Mouse (Mus musculus) lung, embryonic 14.5 days (tissue): ENCODE results near the gene Serpini2. TPM values are rescaled to one million over a fixed set of nuclear protein-coding genes. Genes with fewer than 3 reads are reported as not detected.

ENCODE experiments used
- ATAC-seq: fragments of 200-750 bp; cut with Nextera tagmentation; 2 replicates; pipeline ENCODE4 v1.8.0; 2017; ENCODE audit warnings: mild to moderate bottlenecking, moderate TSS enrichment, moderate library complexity; ENCODE audit not compliant: insufficient read depth
- DNase-seq: peaks from one replicate; pipeline ENCODE4 v3.0.0-alpha.2; 2015
- H3K27ac ChIP-seq: fragments of 300-500 bp; sonication (generic); 2 replicates; pipeline ENCODE4 v1.5.1; 2014; ENCODE audit warnings: low read depth, mild to moderate bottlenecking, moderate library complexity
- H3K27me3 ChIP-seq: fragments of 300-500 bp; sonication (generic); 2 replicates; pipeline ENCODE4 v1.6.1; 2014; ENCODE audit warnings: low read length, control low read depth; ENCODE audit not compliant: insufficient read depth
- H3K36me3 ChIP-seq: fragments of 300-500 bp; sonication (generic); 2 replicates; pipeline ENCODE4 v1.6.1; 2014; ENCODE audit warnings: control low read depth; ENCODE audit not compliant: insufficient read depth
- H3K4me1 ChIP-seq: fragments of 300-500 bp; sonication (generic); 2 replicates; pipeline ENCODE4 v1.6.1; 2014; ENCODE audit warnings: antibody characterized with exemption, control low read depth; ENCODE audit not compliant: insufficient read depth
- H3K4me2 ChIP-seq: fragments of 300-500 bp; sonication (generic); 2 replicates; pipeline ENCODE4 v1.6.1; 2014; ENCODE audit warnings: mild to moderate bottlenecking
- H3K4me3 ChIP-seq: fragments of 300-500 bp; sonication (generic); 2 replicates; pipeline ENCODE4 v1.5.1; 2014; ENCODE audit warnings: low read depth, low read length
- H3K9ac ChIP-seq: fragments of 300-500 bp; sonication (generic); 2 replicates; pipeline ENCODE4 v1.6.1; 2014
- H3K9me3 ChIP-seq: fragments of 300-500 bp; sonication (generic); 2 replicates; pipeline ENCODE4 v1.6.1; 2016; ENCODE audit warnings: low read depth, low read length, control low read depth
- CTCF ChIP-seq: IDR thresholded peaks from 2 replicates; pipeline ENCODE4 v1.5.1; 2016; ENCODE audit warnings: antibody characterized with exemption, low read depth
- WGBS: fragments of 180-500 bp; shearing (Covaris S2); extraction: QIAGEN DNeasy Blood & Tissue Kit; methylation state at CpG from one replicate; pipeline ENCODE4 v1.1.7; 2014; 5-methylcytosine and 5-hydroxymethylcytosine counted together
- polyA plus RNA-seq: library from polyadenylated mRNA; unstranded; fragments of >200 nt; fragmentation: Nextera tagmentation; extraction: Ambion mirVana; gene quantifications from 2 replicates; pipeline ENCODE4 v1.2.1, GENCODE M21; 2014

Gene Serpini2
- polyA plus RNA-seq, 1 experiment from 2014 or later = not detected

- Histone ChIP-seq H3K36me3 (no peaks in the 10 kb centered on the region), H3K27ac (no peak overlapping the region), H3K27me3 (no peaks in the 10 kb centered on the region), H3K4me3 (no peak overlapping the region), H3K4me2 (no peak overlapping the region), H3K4me1 (no peaks in the 10 kb centered on the region), H3K9me3 (no peaks in the 10 kb centered on the region), H3K9ac (no peak overlapping the region)
- DNase-seq (peak; percentile 73), ATAC-seq (no peak)
- peak; percentile 84 for TF ChIP-seq CTCF
- WGBS = 37% methylated on average over 12 of the region's 12 CpGs
Measured at GRCm38 (mm10) chr3:75202808-75203503, 66.9 kb downstream of the Serpini2 start.

Other genes starting within 250 kb of the Serpini2 start
- gene Zbbx, start 105.0 kb downstream of the Serpini2 start, polyA plus RNA-seq = not detected in 2 replicates
- not detected in 2 replicates for gene Wdr49, start 212.1 kb upstream of the Serpini2 start, polyA plus RNA-seq